8 mouse cellular contexts compared by ENCODE assay signal in the genomic region with DNA sequence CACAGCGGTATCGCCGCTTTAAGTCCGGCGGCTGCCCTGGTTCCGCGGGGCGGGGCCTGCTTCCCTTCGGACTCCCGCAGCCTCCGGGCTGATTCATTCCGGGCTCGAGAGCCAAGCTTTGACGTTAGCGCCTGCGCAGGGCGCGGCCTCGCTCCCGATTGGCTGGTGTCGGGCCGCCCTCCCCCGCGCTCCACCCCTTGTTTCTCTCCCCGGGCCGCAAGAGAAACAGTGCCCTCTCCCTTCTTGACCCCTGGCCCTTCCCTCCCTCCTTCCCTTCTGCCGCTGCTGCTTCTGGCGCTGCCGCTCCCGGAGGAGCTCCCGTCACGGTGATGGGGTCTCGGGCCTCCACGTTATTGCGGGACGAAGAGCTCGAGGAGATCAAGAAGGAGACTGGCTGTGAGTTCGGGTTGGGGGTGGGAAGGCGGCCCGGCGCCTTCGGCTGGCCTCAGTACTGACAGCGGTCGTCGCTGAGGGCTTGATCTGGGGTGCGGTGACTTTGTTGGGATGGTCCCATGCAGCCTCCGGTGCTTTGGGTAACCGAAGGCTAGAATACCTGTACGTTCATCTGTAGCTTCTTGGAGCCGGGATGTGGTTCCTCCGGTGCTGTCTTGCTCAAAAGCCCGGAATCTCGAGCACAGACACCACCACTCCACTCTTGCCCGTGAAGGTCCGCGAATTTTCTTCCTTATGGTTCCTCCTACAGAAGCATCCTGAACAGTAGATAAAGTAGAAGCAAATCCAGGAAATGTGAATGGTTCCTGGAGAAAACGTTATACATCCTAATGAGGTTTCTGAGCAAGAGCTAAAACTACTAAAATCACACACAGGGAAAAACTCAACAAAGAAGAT. TPM values are rescaled to one million over a fixed set of nuclear protein-coding genes. Genes with fewer than 3 reads are reported as not detected.
DNase-seq lines count a peak whose midpoint lies in the region; ATAC-seq lines count a peak whose summit lies in the region.

Exd1 (minus strand) TSS at position 106 of the 849 bp plus-strand sequence.
Chp1 (plus strand) TSS at position 176 of the 849 bp plus-strand sequence.

- no peaks in the 10 kb centered on the region for H3K36me3 ChIP-seq in intestine, embryonic 14.5 days (ENCODE audit: control insufficient read depth, insufficient read depth, low read length)

- DNase-seq in adrenal gland, adult 18-20 months (ENCODE audit: low spot score in 2 of 2): peak; percentile 97 to 98
- DNase-seq in embryo, embryonic 11 days: peak; percentile 100
- DNase-seq in gastrocnemius, postnatal 25 days: peak; percentile 99
- DNase-seq in intestine, embryonic 14.5 days (ENCODE audit: low spot score): peak; percentile 97
- peak; percentile 98 to 99 for DNase-seq in left cerebral cortex, postnatal 14 days (ENCODE audit: low spot score in 2 of 2)
- DNase-seq in mesoderm, embryonic 11.5 days (ENCODE audit: low read depth, low spot score): peak; percentile 99
- peak; percentile 98 for DNase-seq in right cerebral cortex, postnatal 36 days (ENCODE audit: low spot score in 2 of 2)
- peak; percentile 99 for DNase-seq in yolk sac, embryonic 10.5 days (ENCODE audit: low spot score)

- H3K9me3 ChIP-seq in intestine, embryonic 14.5 days (ENCODE audit: control insufficient read depth, low read length): no peaks in the 10 kb centered on the region

- peak within 1 kb of the TSS; percentile 68 for H3K9ac ChIP-seq in intestine, embryonic 14.5 days (ENCODE audit: low read length)

- H3K27me3 ChIP-seq in intestine, embryonic 14.5 days (replicated peaks; ENCODE audit: control insufficient read depth, insufficient read depth, low read length): no peaks in the 10 kb centered on the region

- H3K4me1 ChIP-seq in intestine, embryonic 14.5 days (replicated peaks; ENCODE audit: control insufficient read depth, insufficient read depth, low read length): peaks cover 16% of the 10 kb centered on the region

- H3K27ac ChIP-seq in intestine, embryonic 14.5 days (ENCODE audit: low read depth): peak within 1 kb of the TSS; percentile 70

- peak within 1 kb of the TSS; percentile 83 for H3K4me3 ChIP-seq in intestine, embryonic 14.5 days (ENCODE audit: low read depth, low read length)

- ATAC-seq in intestine, embryonic 14.5 days (replicated peaks; ENCODE audit: low FRiP score, low TSS enrichment, low read depth): peak; percentile 97

- peak within 1 kb of the TSS; percentile 83 for H3K4me2 ChIP-seq in intestine, embryonic 14.5 days (ENCODE audit: low read length)

- intact Hi-C loops in left cerebral cortex, postnatal 14 days (cut with DNase I): loop anchor here (2.0 to 10.0 kb wide), 2 partner anchors 47 to 117 kb away; partner anchors contain the start of gene Ndufaf1

- WGBS in intestine, embryonic 14.5 days: under 1% methylated on average over 57 of the region's 57 CpGs

RNA-seq across cellular contexts. Expression of gene Exd1, which starts in this region (rescaled TPM):
- 1 to 10 TPM; 2.5 to 2.6 TPM for total RNA-seq in adrenal gland, adult 18-20 months (2021)
- under 1 TPM; 0.51 to 0.82 TPM for total RNA-seq in gastrocnemius, postnatal 25 days (2021)
- polyA plus RNA-seq in intestine, embryonic 14.5 days (2014; fragmentation: Nextera tagmentation; extraction: Ambion mirVana): 0.20 and 0.27 TPM in 2 replicates
- total RNA-seq in left cerebral cortex, postnatal 14 days (2021): 1 to 10 TPM in 1 of 2 experiments, under 1 TPM in 1; 0.95 to 1.3 TPM

RNA-seq across cellular contexts. Expression of gene Chp1, which starts in this region (rescaled TPM):
- 100 to 1,000 TPM; 306 to 408 TPM for total RNA-seq in adrenal gland, adult 18-20 months (2021)
- 10 to 100 TPM; 60.8 to 84.9 TPM for total RNA-seq in gastrocnemius, postnatal 25 days (2021)
- 54.5 and 57.1 TPM in 2 replicates for polyA plus RNA-seq in intestine, embryonic 14.5 days (2014; fragmentation: Nextera tagmentation; extraction: Ambion mirVana)
- total RNA-seq in left cerebral cortex, postnatal 14 days (2021): 100 to 1,000 TPM; 133 to 141 TPM

Comparison
In these comparisons a context has a peak if more than half of its experiments do, and no peak if none do; other contexts are left out.
1. Peak in every context shown above with its lines: DNase-seq, ATAC-seq, H3K4me3 ChIP-seq and H3K27ac ChIP-seq.